Mouse (Mus musculus) thymus, adult 2 months (tissue): ENCODE results near the gene Fshr. TPM values are rescaled to one million over a fixed set of nuclear protein-coding genes. Genes with fewer than 3 reads are reported as not detected.

Source experiments
- DNase-seq: peaks from one replicate; pipeline ENCODE4 v3.0.0; 2021
- H3K27ac ChIP-seq: fragments of 200-500 bp; 2 replicates; pipeline ENCODE4 v1.5.1; 2012; ENCODE audit warnings: low read length, control low read depth; ENCODE audit not compliant: control insufficient read depth, insufficient read depth
- H3K27me3 ChIP-seq: fragments of 200-500 bp; 2 replicates; pipeline ENCODE4 v1.6.1; 2012; ENCODE audit warnings: mild to moderate bottlenecking, low read length, moderate library complexity, mixed read lengths; ENCODE audit not compliant: control insufficient read depth, insufficient read depth
- H3K36me3 ChIP-seq: fragments of 200-500 bp; 2 replicates; pipeline ENCODE4 v1.6.1; 2012; ENCODE audit warnings: mild to moderate bottlenecking, low read length, moderate library complexity; ENCODE audit not compliant: control insufficient read depth, insufficient read depth
- H3K4me1 ChIP-seq: fragments of 200-500 bp; replicated peaks from 2 replicates; pipeline ENCODE4 v1.6.1; 2012; ENCODE audit warnings: low read length; ENCODE audit not compliant: control insufficient read depth, insufficient read depth
- H3K4me3 ChIP-seq: fragments of 200-500 bp; 2 replicates; pipeline ENCODE4 v1.5.1; 2012; ENCODE audit warnings: mild to moderate bottlenecking, low read length, control low read depth, moderate library complexity; ENCODE audit not compliant: control insufficient read depth, insufficient read depth
- CTCF ChIP-seq: fragments of 200-500 bp; IDR thresholded peaks from 2 replicates; pipeline ENCODE4 v1.5.1; 2012; ENCODE audit warnings: mild to moderate bottlenecking, control low read depth, low read length, moderate library complexity, borderline replicate concordance; ENCODE audit not compliant: control insufficient read depth, poor library complexity, insufficient read depth; ENCODE audit errors: extremely low read depth
- POLR2A ChIP-seq: fragments of 200-500 bp; IDR thresholded peaks from 2 replicates; pipeline ENCODE4 v1.6.1; 2012; ENCODE audit warnings: mild to moderate bottlenecking, low read length, control low read depth, moderate library complexity; ENCODE audit not compliant: control insufficient read depth, poor library complexity, insufficient read depth; ENCODE audit errors: extremely low read depth
- WGBS: fragments of 180-500 bp; shearing (Covaris S2); methylation state at CpG from one replicate; pipeline ENCODE4 v1.1.7; 2018; 5-methylcytosine and 5-hydroxymethylcytosine counted together
- polyA plus RNA-seq: library from polyadenylated mRNA; depleted of rRNA; stranded (reverse); fragments of >200 nt; gene quantifications from 2 replicates; pipeline ENCODE4 v1.2.3, GENCODE M21; 2012

Fshr gene
- polyA plus RNA-seq, 1 experiment: 0.04 TPM

DNA sequence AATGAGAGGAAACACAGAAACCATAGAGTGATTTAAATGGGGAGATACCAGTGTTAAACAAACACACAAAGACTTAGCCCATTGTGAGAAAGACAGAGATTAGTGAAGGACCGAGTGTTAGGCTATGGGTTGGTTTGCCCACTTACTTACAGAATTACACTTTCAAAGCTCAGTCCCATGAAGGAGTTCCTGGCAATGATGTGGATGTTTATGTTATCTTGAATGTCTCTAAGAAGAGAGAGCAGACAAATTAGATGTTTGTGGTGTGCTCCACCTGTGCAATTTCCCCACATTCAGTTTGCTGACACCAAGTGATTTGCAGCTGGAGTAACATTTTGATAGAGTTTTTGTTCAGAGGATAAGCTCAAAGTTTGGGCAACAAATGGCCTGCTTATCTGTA is 191.4 kb downstream of the Fshr start:
- no peak overlapping the region for H3K4me3 ChIP-seq
- no peak for TF ChIP-seq POLR2A
- TF ChIP-seq CTCF: no peak
- H3K4me1 ChIP-seq: no peaks in the 10 kb centered on the region
- H3K36me3 ChIP-seq: no peaks in the 10 kb centered on the region
- WGBS: 95% methylated on average over 1 of the region's 1 CpGs
- no peak for DNase-seq
- H3K27ac ChIP-seq: no peak overlapping the region
- no peaks in the 10 kb centered on the region for H3K27me3 ChIP-seq

DNA sequence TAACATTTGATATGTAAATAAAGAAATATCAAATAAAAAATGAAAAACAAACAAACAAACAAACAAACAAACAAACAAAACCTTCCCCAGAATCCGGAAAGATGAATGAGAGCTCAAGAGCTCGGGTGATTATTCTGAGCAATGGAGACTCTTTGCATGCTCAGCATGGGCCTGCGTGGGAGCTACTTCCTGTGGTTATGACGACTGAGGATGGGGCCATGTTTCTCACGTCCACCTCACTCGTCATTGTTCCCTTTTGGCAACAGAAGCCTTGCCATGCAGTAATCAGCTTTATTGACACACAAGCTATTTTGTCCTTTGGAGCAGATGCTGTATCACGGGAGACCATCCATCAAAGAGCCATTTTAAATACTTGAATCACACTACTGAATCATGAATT is 191.8 kb downstream of the Fshr start:
- Histone ChIP-seq H3K4me1 (no peaks in the 10 kb centered on the region), H3K36me3 (no peaks in the 10 kb centered on the region), H3K4me3 (no peak overlapping the region), H3K27ac (no peak overlapping the region), H3K27me3 (no peaks in the 10 kb centered on the region)
- no peak for TF ChIP-seq POLR2A
- TF ChIP-seq CTCF: no peak
- DNase-seq: no peak
- 71% methylated on average over 7 of the region's 7 CpGs for WGBS

DNA sequence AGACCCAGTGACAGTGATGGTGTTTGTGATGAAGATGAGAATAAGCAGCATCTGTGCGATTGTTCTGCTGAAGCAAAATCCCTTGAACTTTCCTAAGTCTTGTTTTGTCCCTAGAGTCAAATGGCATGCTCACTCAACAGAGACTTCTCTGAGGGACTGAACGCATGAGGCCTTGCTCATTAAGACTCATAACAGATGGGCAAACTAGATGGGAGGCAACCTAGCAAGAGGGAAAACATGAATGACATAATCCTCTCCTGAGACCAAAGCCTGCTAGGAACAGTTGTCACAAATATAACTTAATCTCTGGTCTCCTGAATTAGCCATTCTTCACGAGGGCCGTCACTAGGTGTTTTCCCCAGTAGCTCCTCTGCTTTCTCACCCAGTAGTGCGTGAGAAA is 194.5 kb downstream of the Fshr start:
- H3K36me3 ChIP-seq: no peaks in the 10 kb centered on the region
- WGBS: 95% methylated on average over 5 of the region's 5 CpGs
- H3K4me1 ChIP-seq: no peaks in the 10 kb centered on the region
- TF ChIP-seq POLR2A (no peak), CTCF (no peak)
- H3K27me3 ChIP-seq: no peaks in the 10 kb centered on the region
- no peak overlapping the region for H3K27ac ChIP-seq
- no peak for DNase-seq
- no peak overlapping the region for H3K4me3 ChIP-seq

DNA sequence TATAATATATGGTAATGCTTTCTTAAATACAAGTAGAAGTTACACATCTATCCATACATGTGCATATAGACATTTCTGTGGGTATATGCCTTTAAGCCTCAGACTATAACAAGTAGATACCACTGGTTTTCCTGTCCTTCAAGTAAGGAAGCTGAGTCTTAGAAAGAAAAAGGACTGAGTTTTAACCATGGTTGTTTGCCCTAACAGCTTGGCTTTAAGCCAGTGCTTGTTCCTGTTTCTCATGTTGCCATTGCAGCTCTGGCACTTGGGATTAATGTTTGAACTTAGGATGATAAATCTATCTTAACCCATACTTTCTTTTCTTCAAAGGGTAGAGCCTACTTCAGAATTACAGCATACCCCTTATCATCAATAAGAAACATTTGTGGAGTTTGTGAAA is 200.6 kb downstream of the Fshr start:
- H3K27ac ChIP-seq: no peak overlapping the region
- no peak overlapping the region for H3K4me3 ChIP-seq
- H3K36me3 ChIP-seq: no peaks in the 10 kb centered on the region
- TF ChIP-seq CTCF (no peak), POLR2A (no peak)
- H3K4me1 ChIP-seq: no peaks in the 10 kb centered on the region
- no peaks in the 10 kb centered on the region for H3K27me3 ChIP-seq
- no peak for DNase-seq

DNA sequence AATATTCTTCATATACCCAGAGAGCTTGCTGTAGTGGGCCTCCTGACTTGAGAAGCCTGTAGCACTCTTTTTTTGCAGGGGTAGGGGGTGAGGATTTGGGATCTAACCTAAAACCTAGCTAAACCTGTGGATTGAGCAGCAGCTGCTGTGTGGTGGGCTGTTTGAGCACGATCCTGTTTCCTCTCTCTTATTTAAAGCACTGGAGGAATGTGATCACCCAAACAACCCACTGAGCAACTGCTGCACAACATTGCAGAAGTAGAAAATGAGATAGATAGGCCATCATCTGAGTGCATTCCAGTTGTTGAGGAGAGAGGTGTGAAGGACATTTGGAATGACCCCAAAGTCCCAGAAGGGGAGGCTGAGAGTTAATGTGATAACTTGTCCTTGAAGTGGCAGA is 202.2 kb downstream of the Fshr start:
- 61% methylated on average over 1 of the region's 1 CpGs for WGBS
- no peak for DNase-seq
- Histone ChIP-seq H3K4me1 (no peaks in the 10 kb centered on the region), H3K27me3 (no peaks in the 10 kb centered on the region), H3K36me3 (no peaks in the 10 kb centered on the region), H3K27ac (no peak overlapping the region), H3K4me3 (no peak overlapping the region)
- TF ChIP-seq POLR2A (no peak), CTCF (no peak)

DNA sequence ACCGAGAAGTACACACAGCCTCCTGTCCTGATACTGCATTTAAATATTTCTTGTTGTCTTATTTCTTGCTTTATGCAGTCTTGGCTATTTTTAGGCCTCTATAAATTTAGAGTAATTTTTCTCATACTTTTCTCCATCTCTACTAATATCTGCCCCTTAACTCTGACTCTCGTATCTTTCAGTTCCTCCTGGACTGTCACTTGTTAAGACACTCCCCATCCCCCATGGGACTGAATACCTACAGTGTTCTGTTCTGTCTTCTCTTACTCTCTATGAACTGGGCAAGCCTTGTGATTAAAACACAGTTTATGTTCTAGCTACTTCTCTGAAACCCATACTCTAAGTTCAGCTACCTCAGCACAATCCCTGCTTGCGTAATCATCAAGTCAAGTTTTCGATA is 209.2 kb downstream of the Fshr start:
- WGBS: 93% methylated on average over 4 of the region's 4 CpGs
- no peaks in the 10 kb centered on the region for H3K4me1 ChIP-seq
- TF ChIP-seq CTCF: no peak
- no peak for TF ChIP-seq POLR2A
- no peak overlapping the region for H3K4me3 ChIP-seq
- no peaks in the 10 kb centered on the region for H3K36me3 ChIP-seq
- H3K27me3 ChIP-seq: no peaks in the 10 kb centered on the region
- H3K27ac ChIP-seq: no peak overlapping the region
- no peak for DNase-seq

DNA sequence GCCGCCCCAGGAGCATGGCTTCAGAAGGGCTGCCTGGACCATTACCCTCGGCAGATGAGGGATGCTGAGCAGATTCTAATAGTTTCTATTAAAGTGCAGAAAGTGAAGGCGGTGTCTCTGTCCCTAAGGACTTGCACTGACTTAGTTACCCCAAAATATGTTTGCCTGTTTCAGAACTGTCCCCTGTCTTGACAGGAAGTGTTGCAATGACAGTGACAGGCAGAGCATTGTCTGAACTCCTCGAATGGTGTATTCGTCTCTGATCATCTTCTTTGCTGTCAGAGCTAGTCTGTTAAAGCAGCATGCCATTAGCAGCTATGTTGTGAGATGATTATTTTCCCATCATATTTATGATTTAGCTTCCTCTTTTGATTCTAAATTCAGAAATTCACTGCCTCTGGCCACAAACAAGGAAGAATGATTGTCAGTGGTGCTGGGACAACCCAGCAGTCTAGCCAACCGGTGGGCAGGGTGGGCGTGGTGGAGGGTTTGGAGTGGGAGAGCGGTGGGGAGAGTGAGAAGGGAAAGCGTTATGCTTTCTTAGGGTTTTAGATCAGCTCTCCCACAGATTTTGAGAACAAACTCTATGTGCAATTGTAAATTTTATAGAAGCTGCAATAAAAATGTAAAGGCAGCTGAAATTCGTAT is 219.6 kb downstream of the Fshr start:
- WGBS: 39% methylated on average over 10 of the region's 10 CpGs
- H3K27ac ChIP-seq: no peak overlapping the region
- no peak for DNase-seq

More for the DNA sequence above, 219.6 kb downstream of the Fshr start:
- Histone ChIP-seq H3K27me3 (no peaks in the 10 kb centered on the region), H3K4me3 (no peak overlapping the region), H3K4me1 (no peaks in the 10 kb centered on the region), H3K36me3 (no peaks in the 10 kb centered on the region)
- TF ChIP-seq POLR2A: no peak
- no peak for TF ChIP-seq CTCF
